Mouse (Mus musculus): Measurements from ENCODE around the gene Ppp1r18. TPM values are rescaled to one million over a fixed set of nuclear protein-coding genes. Genes with fewer than 3 reads are reported as not detected.

The Ppp1r18 gene
- polyA plus RNA-seq, 1 experiment from 2014 or later: 22.9 TPM

GRCm38 (mm10) chr17:35860831-35861197, 4.6 kb upstream of the Ppp1r18 start:
- Histone ChIP-seq H3K27me3 (ENCODE audit: control insufficient read depth, insufficient read depth, low read length) (no peaks in the 10 kb centered on the region), H3K27ac (replicated peaks; ENCODE audit: low read depth, low read length) (no peak overlapping the region), H3K9ac (ENCODE audit: low read length) (no peak overlapping the region; the same call in 1 of the 2 replicates), H3K36me3 (ENCODE audit: control insufficient read depth, insufficient read depth, low read length) (peaks cover 3% of the 10 kb centered on the region), H3K4me1 (ENCODE audit: control insufficient read depth, insufficient read depth, low read length) (peaks cover 5% of the 10 kb centered on the region; the same call in 1 of the 2 replicates), H3K9me3 (ENCODE audit: control insufficient read depth, low read length) (no peaks in the 10 kb centered on the region), H3K4me2 (ENCODE audit: low read depth, severe bottlenecking) (peak overlapping the region; percentile 49), H3K4me3 (ENCODE audit: low read depth, low read length) (peak overlapping the region; percentile 52)
- 5% methylated on average over 12 of the region's 12 CpGs for WGBS
- no peak; the same call in 1 of the 2 replicates for ATAC-seq (ENCODE audit: insufficient number of reproducible peaks, low FRiP score, low TSS enrichment, low read depth)
- no peak for DNase-seq (ENCODE audit: low spot score)

DNA sequence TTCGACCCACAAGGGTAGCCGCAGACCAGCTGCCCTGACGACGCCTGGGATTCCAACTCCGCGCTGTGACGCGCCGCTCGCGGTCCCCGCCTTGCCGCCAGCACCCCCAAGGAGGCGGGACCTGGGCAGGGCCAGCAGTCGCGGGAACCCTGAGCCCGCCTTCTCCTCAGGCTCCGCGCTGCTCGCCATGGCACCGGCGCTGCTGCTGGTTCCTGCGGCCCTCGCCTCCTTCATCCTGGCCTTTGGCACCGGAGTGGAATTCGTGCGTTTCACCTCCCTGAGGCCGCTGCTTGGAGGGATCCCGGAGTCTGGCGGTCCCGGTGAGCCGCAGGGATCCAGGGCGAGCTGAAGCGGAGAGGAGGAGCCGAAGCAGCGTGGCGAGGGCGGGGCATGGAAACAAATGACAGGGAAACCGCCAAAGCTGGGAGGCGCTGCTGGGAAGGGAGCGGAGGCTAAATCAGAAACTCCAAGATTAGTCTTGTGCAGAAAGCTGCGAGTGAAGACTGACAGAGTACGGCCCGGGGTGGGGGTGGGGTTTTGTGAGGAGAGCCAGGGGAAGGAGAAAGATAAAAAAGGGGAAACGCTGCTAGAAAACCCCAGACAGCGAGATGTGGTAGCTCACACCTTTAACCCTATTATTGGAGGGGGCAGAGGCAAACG, 4.1 kb upstream of the Ppp1r18 start, which contains the start of gene Nrm:
Nrm (plus strand) TSS at position 121 of the 660 bp plus-strand sequence.
- Histone ChIP-seq H3K9ac (ENCODE audit: low read length) (peak within 1 kb of the TSS; percentile 65), H3K27me3 (ENCODE audit: control insufficient read depth, insufficient read depth, low read length) (no peaks in the 10 kb centered on the region), H3K4me3 (ENCODE audit: low read depth, low read length) (peak within 1 kb of the TSS; percentile 52), H3K4me1 (ENCODE audit: control insufficient read depth, insufficient read depth, low read length) (peaks cover 5% of the 10 kb centered on the region; the same call in 1 of the 2 replicates), H3K27ac (replicated peaks; ENCODE audit: low read depth, low read length) (peak within 1 kb of the TSS; percentile 38), H3K4me2 (ENCODE audit: low read depth, severe bottlenecking) (peak within 1 kb of the TSS; percentile 49), H3K9me3 (ENCODE audit: control insufficient read depth, low read length) (no peaks in the 10 kb centered on the region), H3K36me3 (ENCODE audit: control insufficient read depth, insufficient read depth, low read length) (peaks cover 3% of the 10 kb centered on the region)
- under 1% methylated on average over 47 of the region's 47 CpGs for WGBS
- peak; percentile 89 for DNase-seq (ENCODE audit: low spot score)
- peak; percentile 87 for ATAC-seq (ENCODE audit: insufficient number of reproducible peaks, low FRiP score, low TSS enrichment, low read depth)

DNA sequence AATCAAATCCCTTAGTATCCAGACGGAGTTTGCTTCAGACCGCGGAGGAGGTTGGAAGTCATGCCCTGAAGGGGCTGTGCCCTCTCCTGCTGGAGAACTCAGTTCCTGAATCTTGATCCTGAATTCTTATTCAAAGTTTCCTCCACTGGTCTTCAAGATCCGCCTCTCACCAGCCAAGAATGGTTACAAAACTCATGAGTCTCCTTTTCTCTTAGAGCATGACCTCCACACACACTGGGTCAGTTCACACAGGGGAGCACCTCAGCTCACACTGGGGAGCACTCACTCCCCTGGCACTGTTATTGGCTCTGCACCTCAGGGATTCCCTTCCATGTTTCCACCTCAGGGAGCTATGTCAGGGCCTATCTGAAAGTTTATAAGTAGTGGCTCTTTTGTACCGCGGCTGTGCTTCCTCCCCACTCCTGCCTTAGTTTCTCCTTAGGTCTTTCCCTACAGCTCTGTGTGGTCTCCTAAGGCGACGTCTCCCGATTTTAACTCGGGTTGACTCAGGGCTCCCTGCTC, 500 bp upstream of the Ppp1r18 start:
- Histone ChIP-seq H3K27ac (replicated peaks; ENCODE audit: low read depth, low read length) (no peak overlapping the region), H3K4me3 (ENCODE audit: low read depth, low read length) (peak overlapping the region; percentile 60), H3K27me3 (ENCODE audit: control insufficient read depth, insufficient read depth, low read length) (no peaks in the 10 kb centered on the region), H3K9ac (ENCODE audit: low read length) (peak overlapping the region; percentile 87), H3K4me2 (ENCODE audit: low read depth, severe bottlenecking) (peak overlapping the region; percentile 88), H3K4me1 (ENCODE audit: control insufficient read depth, insufficient read depth, low read length) (peaks cover 31% of the 10 kb centered on the region), H3K36me3 (ENCODE audit: control insufficient read depth, insufficient read depth, low read length) (peaks cover 3% of the 10 kb centered on the region; the same call in 1 of the 2 replicates), H3K9me3 (ENCODE audit: control insufficient read depth, low read length) (no peaks in the 10 kb centered on the region)
- WGBS: 29% methylated on average over 10 of the region's 10 CpGs
- DNase-seq (ENCODE audit: low spot score): no peak
- no peak for ATAC-seq (ENCODE audit: insufficient number of reproducible peaks, low FRiP score, low TSS enrichment, low read depth)

- DNase-seq (ENCODE audit: low spot score) (peak; percentile 74), ATAC-seq (ENCODE audit: insufficient number of reproducible peaks, low FRiP score, low TSS enrichment, low read depth) (peak; percentile 38)
- Histone ChIP-seq H3K9ac (ENCODE audit: low read length) (peak overlapping the region; percentile 87), H3K27me3 (ENCODE audit: control insufficient read depth, insufficient read depth, low read length) (no peaks in the 10 kb centered on the region), H3K4me3 (ENCODE audit: low read depth, low read length) (peak overlapping the region; percentile 60), H3K27ac (replicated peaks; ENCODE audit: low read depth, low read length) (peak overlapping the region; percentile 90), H3K4me2 (ENCODE audit: low read depth, severe bottlenecking) (peak overlapping the region; percentile 88), H3K9me3 (ENCODE audit: control insufficient read depth, low read length) (peaks cover 3% of the 10 kb centered on the region; the same call in 1 of the 2 replicates), H3K4me1 (ENCODE audit: control insufficient read depth, insufficient read depth, low read length) (peaks cover 38% of the 10 kb centered on the region), H3K36me3 (ENCODE audit: control insufficient read depth, insufficient read depth, low read length) (peaks cover 6% of the 10 kb centered on the region; the same call in 1 of the 2 replicates)
- under 1% methylated on average over 36 of the region's 38 CpGs for WGBS
These were observed 963 bp downstream of the Ppp1r18 start for GRCm38 (mm10) chr17:35866281-35866831.

DNA sequence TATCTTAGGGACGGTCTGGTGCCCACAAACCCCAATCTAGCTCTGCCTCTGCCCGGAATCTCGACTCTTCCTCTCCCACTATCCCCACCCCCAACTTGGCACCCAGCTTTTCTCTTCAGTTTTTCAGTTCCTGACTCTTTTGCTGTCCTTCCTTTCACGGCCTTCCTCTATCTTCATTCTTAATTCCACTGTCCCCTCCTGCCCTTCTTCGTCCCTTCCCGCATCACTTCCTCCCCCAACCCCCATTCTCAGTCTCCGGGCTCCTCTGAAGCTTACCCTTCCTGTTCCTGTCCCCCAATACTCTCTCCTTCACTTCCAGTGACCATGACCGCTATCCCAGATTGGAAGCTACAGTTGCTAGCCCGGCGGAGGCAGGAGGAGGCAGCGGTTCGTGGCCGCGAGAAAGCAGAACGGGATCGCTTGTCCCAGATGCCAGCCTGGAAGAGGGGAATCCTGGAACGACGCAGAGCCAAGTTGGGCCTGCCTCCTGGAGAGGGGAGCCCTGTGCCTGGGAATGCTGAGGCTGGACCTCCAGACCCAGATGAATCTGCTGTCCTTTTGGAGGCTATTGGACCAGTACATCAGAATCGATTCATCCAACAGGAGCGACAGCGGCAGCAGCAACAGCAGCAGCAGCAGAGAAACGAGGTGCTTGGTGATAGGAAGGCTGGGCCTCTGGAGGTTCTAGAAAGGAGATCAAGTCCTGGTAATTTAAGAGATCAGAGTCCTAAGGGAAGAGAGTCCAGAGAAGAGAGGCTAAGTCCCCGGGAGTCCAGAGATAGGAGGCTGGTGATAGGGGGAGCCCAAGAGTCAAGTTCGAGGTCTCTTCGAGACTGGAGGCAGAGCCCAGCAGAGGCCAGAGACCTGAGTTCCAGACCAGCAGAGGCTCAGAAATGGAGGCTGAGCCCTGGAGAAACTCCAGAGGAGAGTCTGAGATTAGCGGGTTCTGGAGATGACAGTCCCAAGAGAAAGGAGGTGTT, 1.8 kb downstream of the Ppp1r18 start:
- peak overlapping the region; percentile 90 for H3K27ac ChIP-seq (replicated peaks; ENCODE audit: low read depth, low read length)
- no peaks in the 10 kb centered on the region for H3K27me3 ChIP-seq (ENCODE audit: control insufficient read depth, insufficient read depth, low read length)
- peaks cover 3% of the 10 kb centered on the region; the same call in 1 of the 2 replicates for H3K9me3 ChIP-seq (ENCODE audit: control insufficient read depth, low read length)
- H3K4me1 ChIP-seq (ENCODE audit: control insufficient read depth, insufficient read depth, low read length): peaks cover 38% of the 10 kb centered on the region
- 11% methylated on average over 26 of the region's 26 CpGs for WGBS
- H3K36me3 ChIP-seq (ENCODE audit: control insufficient read depth, insufficient read depth, low read length): peaks cover 6% of the 10 kb centered on the region; the same call in 1 of the 2 replicates
- ATAC-seq (ENCODE audit: insufficient number of reproducible peaks, low FRiP score, low TSS enrichment, low read depth) (no peak), DNase-seq (ENCODE audit: low spot score) (peak; percentile 49)
- H3K4me3 ChIP-seq (ENCODE audit: low read depth, low read length): peak overlapping the region; percentile 60
- peak overlapping the region; percentile 88 for H3K4me2 ChIP-seq (ENCODE audit: low read depth, severe bottlenecking)
- peak overlapping the region; percentile 87 for H3K9ac ChIP-seq (ENCODE audit: low read length)

- no peak for DNase-seq (ENCODE audit: low spot score)
- Histone ChIP-seq H3K27ac (replicated peaks; ENCODE audit: low read depth, low read length) (peak overlapping the region; percentile 52), H3K4me2 (ENCODE audit: low read depth, severe bottlenecking) (peak overlapping the region; percentile 88), H3K4me3 (ENCODE audit: low read depth, low read length) (peak overlapping the region; percentile 60), H3K4me1 (ENCODE audit: control insufficient read depth, insufficient read depth, low read length) (peaks cover 38% of the 10 kb centered on the region), H3K9me3 (ENCODE audit: control insufficient read depth, low read length) (peaks cover 3% of the 10 kb centered on the region; the same call in 1 of the 2 replicates), H3K9ac (ENCODE audit: low read length) (peak overlapping the region; percentile 63), H3K27me3 (ENCODE audit: control insufficient read depth, insufficient read depth, low read length) (no peaks in the 10 kb centered on the region), H3K36me3 (ENCODE audit: control insufficient read depth, insufficient read depth, low read length) (peaks cover 6% of the 10 kb centered on the region; the same call in 1 of the 2 replicates)
- WGBS: 38% methylated on average over 17 of the region's 17 CpGs
- ATAC-seq (ENCODE audit: insufficient number of reproducible peaks, low FRiP score, low TSS enrichment, low read depth): no peak
These were observed 2.9 kb downstream of the Ppp1r18 start for GRCm38 (mm10) chr17:35868165-35868820.

DNA sequence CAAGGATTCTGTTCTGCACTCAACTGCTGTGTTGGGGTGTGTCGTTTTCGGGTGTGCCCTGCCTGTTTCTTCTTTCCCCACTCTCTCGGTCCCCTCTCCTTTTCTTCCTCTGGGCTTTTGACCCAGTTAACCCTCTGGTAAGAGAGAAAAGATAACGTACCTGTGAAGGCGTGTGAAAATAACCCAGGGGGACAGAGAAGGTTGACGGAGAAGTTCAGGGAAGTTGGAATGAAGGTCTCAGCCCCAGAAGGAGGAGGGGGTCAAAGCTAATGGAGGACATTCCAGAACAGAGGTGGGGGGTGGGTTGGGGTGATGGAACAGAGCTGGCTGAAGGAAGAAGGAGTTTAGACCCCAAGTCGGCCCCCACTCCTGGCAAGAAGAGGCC, 3.6 kb downstream of the Ppp1r18 start:
- DNase-seq (ENCODE audit: low spot score): no peak
- H3K9me3 ChIP-seq (ENCODE audit: control insufficient read depth, low read length): peaks cover 3% of the 10 kb centered on the region; the same call in 1 of the 2 replicates
- ATAC-seq (ENCODE audit: insufficient number of reproducible peaks, low FRiP score, low TSS enrichment, low read depth): no peak
- H3K9ac ChIP-seq (ENCODE audit: low read length): peak overlapping the region; percentile 63
- peaks cover 6% of the 10 kb centered on the region; the same call in 1 of the 2 replicates for H3K36me3 ChIP-seq (ENCODE audit: control insufficient read depth, insufficient read depth, low read length)
- H3K4me2 ChIP-seq (ENCODE audit: low read depth, severe bottlenecking): peak overlapping the region; percentile 88
- H3K27ac ChIP-seq (replicated peaks; ENCODE audit: low read depth, low read length): peak overlapping the region; percentile 52
- peak overlapping the region; percentile 60 for H3K4me3 ChIP-seq (ENCODE audit: low read depth, low read length)
- 9% methylated on average over 7 of the region's 7 CpGs for WGBS
- H3K4me1 ChIP-seq (ENCODE audit: control insufficient read depth, insufficient read depth, low read length): peaks cover 38% of the 10 kb centered on the region
- H3K27me3 ChIP-seq (ENCODE audit: control insufficient read depth, insufficient read depth, low read length): no peaks in the 10 kb centered on the region
